Mouse (Mus musculus): Measurements from ENCODE around the gene Rusc1. TPM values are rescaled to one million over a fixed set of nuclear protein-coding genes. Genes with fewer than 3 reads are reported as not detected.

Gene Rusc1
- polyA plus RNA-seq, 1 experiment from 2014 or later = 8.1 TPM

DNA sequence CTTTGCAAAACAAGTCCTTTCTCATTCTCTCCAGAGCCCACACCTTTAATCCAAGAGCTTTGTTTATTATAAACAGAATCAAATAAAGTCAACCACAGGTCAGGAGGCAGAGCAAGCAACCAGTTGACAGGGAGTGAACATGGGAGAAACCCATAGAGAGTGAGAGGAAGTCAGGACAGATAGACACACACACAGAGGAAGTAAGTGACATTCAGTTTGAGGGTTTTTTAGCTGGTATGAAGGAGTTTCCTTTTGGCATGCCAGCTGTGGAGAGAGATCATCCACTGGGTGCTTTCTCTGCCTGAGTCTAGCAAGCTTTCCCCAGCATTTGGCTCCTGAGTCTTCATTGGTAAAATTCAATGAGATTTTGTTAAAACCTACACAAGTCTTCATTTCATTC is 13.8 kb upstream of the Rusc1 start:
- Histone ChIP-seq H3K79me2 (ENCODE audit: inconsistent target) (no peaks in the 10 kb centered on the region), H3K27ac (no peak overlapping the region), H3K36me3 (ENCODE audit: inconsistent target) (no peaks in the 10 kb centered on the region), H3K4me3 (ENCODE audit: inconsistent target) (no peak overlapping the region)

DNA sequence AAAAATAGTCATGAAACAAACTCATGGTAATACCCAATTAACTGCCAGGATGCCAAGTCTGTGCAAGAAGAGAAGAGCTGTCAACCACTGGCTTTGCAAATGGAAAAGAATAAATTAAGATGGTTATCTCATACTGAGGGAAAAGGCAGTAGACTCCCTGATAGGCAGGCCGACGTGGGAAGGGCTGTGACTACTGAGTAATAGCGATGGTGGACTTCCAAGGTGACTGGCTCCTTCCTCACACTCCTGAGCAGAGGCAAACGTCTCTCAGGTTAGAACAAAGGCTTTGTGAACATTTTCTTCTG is 10.1 kb upstream of the Rusc1 start:
- WGBS (ENCODE audit: missing documents) = 15% methylated on average over 4 of the region's 4 CpGs
- Histone ChIP-seq H3K79me2 (ENCODE audit: inconsistent target) (peaks cover 35% of the 10 kb centered on the region), H3K4me3 (ENCODE audit: inconsistent target) (no peak overlapping the region), H3K27ac (peak overlapping the region; percentile 93), H3K36me3 (ENCODE audit: inconsistent target) (0 out of 2 replicates have a peak, but pooled peaks cover 3% of the 10 kb centered on the region)

DNA sequence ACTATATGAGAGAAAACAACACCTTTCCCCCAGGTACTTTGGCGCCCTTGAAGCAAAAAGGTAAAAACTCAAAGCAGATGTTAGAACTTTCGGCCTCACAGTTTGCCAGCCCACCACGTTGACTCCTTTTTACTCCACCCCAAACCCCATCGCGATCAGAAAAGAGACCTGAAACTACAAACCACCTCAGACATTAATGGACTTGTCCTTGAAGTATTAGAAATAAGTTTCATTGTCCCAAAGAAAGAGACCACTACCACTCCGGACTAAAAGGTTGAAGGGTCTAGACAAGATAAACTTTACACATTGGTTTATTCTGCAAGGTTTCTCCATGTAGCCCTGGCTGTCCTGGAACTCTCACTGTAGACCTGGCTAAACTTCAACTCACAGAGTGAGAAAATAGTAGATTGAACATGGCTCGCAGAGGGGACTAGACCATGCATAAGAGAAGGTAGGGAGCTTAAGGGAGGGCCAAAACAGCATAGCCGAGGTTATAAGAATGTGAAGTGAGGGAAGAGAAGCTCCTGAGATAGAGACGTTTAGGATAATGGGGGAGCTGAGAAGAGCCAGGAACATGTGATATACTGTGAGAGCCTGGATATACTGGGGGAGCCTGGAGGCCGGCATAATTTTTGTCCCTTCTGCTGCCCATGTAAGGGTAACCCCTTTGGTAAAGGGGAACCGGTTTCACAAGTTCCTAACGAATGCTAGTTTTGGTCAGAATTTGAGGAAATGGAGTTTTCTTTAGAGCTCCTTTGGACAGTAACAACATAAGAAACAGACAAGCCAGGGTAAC is 9.6 kb upstream of the Rusc1 start:
- H3K36me3 ChIP-seq (ENCODE audit: inconsistent target) = 0 out of 2 replicates have a peak, but pooled peaks cover 5% of the 10 kb centered on the region
- peak overlapping the region; percentile 93 for H3K27ac ChIP-seq
- H3K79me2 ChIP-seq (ENCODE audit: inconsistent target) = peaks cover 38% of the 10 kb centered on the region
- H3K4me3 ChIP-seq (ENCODE audit: inconsistent target) = peak overlapping the region; percentile 75; the same call in 1 of the 2 replicates
- WGBS (ENCODE audit: missing documents) = 24% methylated on average over 12 of the region's 12 CpGs

- Histone ChIP-seq H3K79me2 (ENCODE audit: inconsistent target) (peaks cover 38% of the 10 kb centered on the region), H3K27ac (peak within 1 kb of the TSS; percentile 93), H3K4me3 (ENCODE audit: inconsistent target) (peak within 1 kb of the TSS; percentile 75), H3K36me3 (ENCODE audit: inconsistent target) (0 out of 2 replicates have a peak, but pooled peaks cover 5% of the 10 kb centered on the region)
- 0% methylated on average over 25 of the region's 26 CpGs for WGBS (ENCODE audit: missing documents)
Measured at GRCm38 (mm10) chr3:89101812-89102494, 8.8 kb upstream of the Rusc1 start, which contains the start of gene Fdps. TSS of gene Fdps (minus strand) at chr3:89101959.

DNA sequence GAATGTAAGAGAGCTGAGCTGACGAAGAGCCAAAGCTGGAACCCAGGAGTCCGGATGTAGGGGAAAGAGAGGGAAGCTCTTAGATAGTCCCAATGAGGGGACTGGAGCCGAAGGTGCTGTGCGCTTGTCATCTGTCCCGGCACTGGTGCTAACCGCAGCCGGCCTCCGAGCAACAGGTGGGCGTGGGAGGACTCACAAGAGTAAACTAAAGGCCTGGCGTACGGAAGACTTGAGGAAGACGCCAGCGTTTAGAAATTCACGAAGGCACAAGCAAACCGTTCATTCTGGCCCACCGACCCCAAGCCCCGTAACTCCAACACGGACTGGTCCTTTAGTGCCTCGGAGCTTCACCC is 8.3 kb upstream of the Rusc1 start:
- WGBS (ENCODE audit: missing documents) = under 1% methylated on average over 19 of the region's 19 CpGs
- H3K27ac ChIP-seq = peak overlapping the region; percentile 93
- 0 out of 2 replicates have a peak, but pooled peaks cover 5% of the 10 kb centered on the region for H3K36me3 ChIP-seq (ENCODE audit: inconsistent target)
- H3K4me3 ChIP-seq (ENCODE audit: inconsistent target) = peak overlapping the region; percentile 75
- peaks cover 38% of the 10 kb centered on the region for H3K79me2 ChIP-seq (ENCODE audit: inconsistent target)

DNA sequence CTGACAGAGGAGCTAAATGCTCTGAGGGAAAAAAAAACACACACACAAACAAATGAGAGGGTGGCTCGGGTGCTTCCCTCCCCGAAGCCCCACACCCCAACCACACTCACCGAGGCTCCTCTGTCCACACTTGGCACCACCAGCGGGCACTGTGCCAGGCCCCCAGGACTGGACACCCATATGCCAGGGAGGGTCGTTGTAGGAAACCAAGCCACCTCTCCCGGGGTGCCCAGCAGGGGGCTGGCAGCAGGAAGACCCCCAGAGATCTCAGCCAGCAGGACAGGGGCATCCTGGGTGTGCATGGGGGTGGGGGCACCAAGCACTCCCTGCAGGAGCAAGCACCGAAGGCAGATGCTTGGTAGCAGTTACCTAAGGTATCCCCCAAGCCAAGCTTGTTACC is 7.7 kb upstream of the Rusc1 start, which contains the start of gene Gm43738:
TSS of gene Gm43738 (minus strand) at position 289 of the 400 bp plus-strand sequence.
- 35% methylated on average over 5 of the region's 7 CpGs for WGBS (ENCODE audit: missing documents)
- H3K36me3 ChIP-seq (ENCODE audit: inconsistent target) = 0 out of 2 replicates have a peak, but pooled peaks cover 11% of the 10 kb centered on the region
- H3K27ac ChIP-seq = peak within 1 kb of the TSS; percentile 93
- peaks cover 38% of the 10 kb centered on the region for H3K79me2 ChIP-seq (ENCODE audit: inconsistent target)
- H3K4me3 ChIP-seq (ENCODE audit: inconsistent target) = peak within 1 kb of the TSS; percentile 75

DNA sequence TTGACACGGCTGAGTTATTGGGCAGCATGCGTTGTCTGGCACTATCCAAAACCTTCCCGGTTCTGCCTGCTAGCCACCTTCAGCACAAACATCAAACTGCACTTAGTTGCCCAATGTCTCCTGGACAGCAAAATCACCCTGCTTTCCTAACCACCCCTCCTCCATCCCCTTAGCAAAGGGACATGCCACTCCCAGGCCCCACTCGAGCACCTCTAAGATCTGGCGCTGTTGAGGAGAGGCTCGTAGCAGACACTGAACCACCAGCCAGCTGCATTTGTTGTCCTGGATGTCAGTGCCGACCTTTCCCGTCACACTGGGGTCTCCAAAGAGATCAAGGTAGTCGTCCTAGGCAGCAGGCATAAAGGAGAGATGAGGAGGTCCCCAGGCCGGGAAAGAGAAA is 910 bp upstream of the Rusc1 start:
- H3K79me2 ChIP-seq (ENCODE audit: inconsistent target) = peaks cover 10% of the 10 kb centered on the region
- no peak overlapping the region for H3K4me3 ChIP-seq (ENCODE audit: inconsistent target)
- WGBS (ENCODE audit: missing documents) = 91% methylated on average over 10 of the region's 10 CpGs
- no peak overlapping the region for H3K27ac ChIP-seq
- H3K36me3 ChIP-seq (ENCODE audit: inconsistent target) = 0 out of 2 replicates have a peak, but pooled peaks cover 12% of the 10 kb centered on the region

- 70% methylated on average over 11 of the region's 11 CpGs for WGBS (ENCODE audit: missing documents)
- Histone ChIP-seq H3K36me3 (ENCODE audit: inconsistent target) (0 out of 2 replicates have a peak, but pooled peaks cover 6% of the 10 kb centered on the region), H3K4me3 (ENCODE audit: inconsistent target) (no peak overlapping the region)
Measured at GRCm38 (mm10) chr3:89092509-89093090, 511 bp downstream of the Rusc1 start.

GRCm38 (mm10) chr3:89091811-89092508 is 1.2 kb downstream of the Rusc1 start:
- WGBS (ENCODE audit: missing documents) = 37% methylated on average over 19 of the region's 20 CpGs
- Histone ChIP-seq H3K4me3 (ENCODE audit: inconsistent target) (no peak overlapping the region), H3K27ac (no peak overlapping the region), H3K79me2 (ENCODE audit: inconsistent target) (no peaks in the 10 kb centered on the region; the same call in 1 of the 2 replicates), H3K36me3 (ENCODE audit: inconsistent target) (0 out of 2 replicates have a peak, but pooled peaks cover 6% of the 10 kb centered on the region)

More at GRCm38 (mm10) chr3:89092509-89093090, 511 bp downstream of the Rusc1 start:
- H3K79me2 ChIP-seq (ENCODE audit: inconsistent target) = no peaks in the 10 kb centered on the region; the same call in 1 of the 2 replicates
- H3K27ac ChIP-seq = no peak overlapping the region

DNA sequence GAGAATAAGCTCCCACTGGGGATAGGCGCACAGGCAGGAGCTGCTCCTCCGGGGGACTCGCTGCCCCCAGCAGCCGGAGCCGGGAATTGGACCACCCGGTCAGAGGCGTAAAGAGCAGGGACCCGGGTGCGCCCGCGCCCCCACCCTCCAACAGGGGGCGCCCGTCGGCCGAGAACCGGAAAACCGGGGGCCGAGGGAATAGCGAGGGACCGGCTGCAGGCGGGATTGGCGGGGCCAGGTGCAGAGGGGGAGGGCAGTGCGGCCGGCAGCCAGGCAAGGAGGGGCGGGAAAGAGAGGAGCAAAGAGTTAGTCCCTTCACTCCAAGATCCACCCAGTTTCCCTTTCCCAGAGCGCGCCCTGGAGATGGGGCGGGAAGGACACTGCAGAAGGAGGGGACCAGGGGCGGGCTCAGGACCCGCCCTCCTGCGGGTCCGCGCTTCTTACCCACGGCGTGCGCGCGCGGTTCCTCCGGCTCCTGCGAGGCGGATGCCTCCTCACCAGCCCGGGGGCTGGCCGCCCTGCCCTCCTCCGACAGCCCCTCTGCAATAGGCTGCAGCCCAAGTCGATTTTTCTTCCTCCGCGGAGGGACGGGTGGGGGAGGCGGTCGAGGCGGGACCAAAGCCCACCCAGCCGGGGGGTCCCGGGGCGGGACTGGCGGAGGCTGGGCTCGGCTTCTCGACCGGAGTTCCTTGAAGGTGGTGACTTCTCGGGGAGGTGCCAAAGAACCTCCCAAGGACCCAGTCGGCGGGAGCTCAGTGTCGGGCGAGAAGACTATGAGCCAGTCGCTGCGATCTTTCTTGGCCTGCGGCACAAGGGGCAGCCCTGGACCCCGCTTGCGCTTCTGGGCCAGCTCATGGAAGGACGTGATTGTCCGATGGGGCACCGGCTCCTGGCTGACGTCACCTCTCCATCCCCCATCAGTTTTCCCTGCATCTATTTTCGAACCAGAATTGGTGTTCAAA is 2.1 kb downstream of the Rusc1 start:
- H3K27ac ChIP-seq = no peak overlapping the region
- H3K36me3 ChIP-seq (ENCODE audit: inconsistent target) = 0 out of 2 replicates have a peak, but pooled peaks cover 2% of the 10 kb centered on the region
- H3K79me2 ChIP-seq (ENCODE audit: inconsistent target) = no peaks in the 10 kb centered on the region
- WGBS (ENCODE audit: missing documents) = 2% methylated on average over 67 of the region's 74 CpGs
- H3K4me3 ChIP-seq (ENCODE audit: inconsistent target) = peak overlapping the region; percentile 58; the same call in 1 of the 2 replicates

DNA sequence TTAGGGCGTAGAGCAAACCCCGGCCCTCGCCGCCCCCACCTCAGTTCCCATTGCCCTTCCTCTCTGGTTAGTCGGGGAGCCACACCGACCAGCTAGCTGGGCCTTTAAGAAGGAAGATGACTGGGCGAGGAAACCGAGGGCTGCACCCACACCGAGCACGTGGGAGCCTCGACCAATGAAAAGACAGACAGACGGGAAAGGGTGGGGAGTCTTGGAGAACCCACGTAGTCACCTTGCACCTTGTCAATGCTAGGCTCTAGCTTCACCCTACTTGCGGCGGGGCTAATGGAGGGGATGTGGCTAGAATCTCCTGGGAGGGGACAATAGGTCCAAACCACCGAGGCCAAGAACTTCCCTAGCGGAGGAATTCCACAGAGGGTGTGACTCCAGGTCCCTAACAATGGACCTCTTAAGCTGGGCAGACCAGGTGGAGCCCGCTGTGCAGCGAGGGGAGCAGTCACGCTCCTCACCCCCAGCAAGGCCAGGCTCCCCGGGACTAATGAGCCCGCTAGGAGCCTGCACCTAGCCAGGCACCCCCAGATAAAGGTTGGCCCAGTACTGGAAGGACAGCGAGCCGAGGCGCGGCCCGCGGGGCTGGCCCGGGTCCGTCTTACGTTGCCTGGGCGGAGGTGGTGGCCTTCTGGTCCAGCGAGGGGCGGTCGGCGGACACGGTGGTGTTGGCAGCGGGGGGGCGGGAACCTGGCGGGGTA is 3.1 kb downstream of the Rusc1 start:
- Histone ChIP-seq H3K36me3 (ENCODE audit: inconsistent target) (no peaks in the 10 kb centered on the region), H3K4me3 (ENCODE audit: inconsistent target) (peak overlapping the region; percentile 58), H3K27ac (peak overlapping the region; percentile 25), H3K79me2 (ENCODE audit: inconsistent target) (no peaks in the 10 kb centered on the region)
- WGBS (ENCODE audit: missing documents) = under 1% methylated on average over 39 of the region's 40 CpGs

GRCm38 (mm10) chr3:89088974-89089373 is 4.1 kb downstream of the Rusc1 start:
- Histone ChIP-seq H3K36me3 (ENCODE audit: inconsistent target) (no peaks in the 10 kb centered on the region), H3K79me2 (ENCODE audit: inconsistent target) (no peaks in the 10 kb centered on the region), H3K27ac (no peak overlapping the region), H3K4me3 (ENCODE audit: inconsistent target) (peak overlapping the region; percentile 58)
- WGBS (ENCODE audit: missing documents) = 49% methylated on average over 14 of the region's 14 CpGs

All from macrophage (primary cell).